In genomic region chr7:141435856-141436522, GRCm38 (mm10) we compare ENCODE assay signal across 9 mouse cellular contexts. TPM values are rescaled to one million over a fixed set of nuclear protein-coding genes. Genes with fewer than 3 reads are reported as not detected.
A peak's percentile ranks its signal among the peaks of the same experiment; 100 is the strongest.
DNase-seq lines count a peak whose midpoint lies in the region; ATAC-seq and TF ChIP-seq lines count a peak whose summit lies in the region.
"Had no signal": no experiment of that assay in that cellular context is flagged by ENCODE, and none has a peak within 500 bp of the region (broad histone marks: within the 10 kb centered on the region; RNA-seq: fewer than 3 reads in every experiment).

No protein-coding gene starts in this region.

- H3K4me1 ChIP-seq in heart, embryonic 12.5 days (replicated peaks): peaks cover 47% of the 10 kb centered on the region
- peaks cover 89% of the 10 kb centered on the region for H3K4me1 ChIP-seq in G1E (ENCODE audit: insufficient read depth, low read depth, low read length)
- H3K4me1 ChIP-seq in forebrain, postnatal 0 days (ENCODE audit: insufficient read depth): peaks cover 31% of the 10 kb centered on the region
- H3K4me1 ChIP-seq in liver, postnatal 0 days (ENCODE audit: insufficient read depth): peaks cover 47% of the 10 kb centered on the region

- intact Hi-C loops in left cerebral cortex, postnatal 14 days (cut with DNase I): no loop called here

- no peak overlapping the region for H3K27ac ChIP-seq in heart, embryonic 12.5 days (ENCODE audit: poor library complexity, severe bottlenecking)
- peak overlapping the region; percentile 86; the same call in 1 of the 2 replicates for H3K27ac ChIP-seq in forebrain, postnatal 0 days (ENCODE audit: low read depth, low read length)
- H3K27ac ChIP-seq in liver, postnatal 0 days (ENCODE audit: low read depth): peak overlapping the region; percentile 86

- no peak for ATAC-seq in heart, embryonic 12.5 days (ENCODE audit: insufficient number of reproducible peaks, low FRiP score)
- no peak for ATAC-seq in G1E (ENCODE audit: extremely low read depth, insufficient number of reproducible peaks, low FRiP score, poor library complexity, severe bottlenecking)
- no peak for ATAC-seq in forebrain, postnatal 0 days
- no peak for ATAC-seq in liver, postnatal 0 days
- no peak for ATAC-seq in inflammation-experienced regulatory T-cells, adult 6 months
- ATAC-seq: Patski had no signal

- DNase-seq in heart, adult 8-10 months (ENCODE audit: low spot score): no peak
- no peak for DNase-seq in G1E (ENCODE audit: low spot score)
- no peak for DNase-seq in forebrain, postnatal 0 days
- DNase-seq in liver, postnatal 0 days: peak; percentile 22
- DNase-seq in left cerebral cortex, postnatal 14 days (ENCODE audit: low spot score in 2 of 2): no peak
- DNase-seq in adrenal gland, adult 18-20 months (ENCODE audit: low spot score in 2 of 2): no peak

- TF ChIP-seq CTCF in G1E (IDR thresholded peaks at IDR 0.05; ENCODE audit: low read depth, low read length): no peak
- TF ChIP-seq CTCF in forebrain, postnatal 0 days (IDR thresholded peaks at IDR 0.05; ENCODE audit: low read depth): no peak
- no peak for TF ChIP-seq CTCF in liver, postnatal 0 days (IDR thresholded peaks at IDR 0.05; ENCODE audit: low read depth)

- peak overlapping the region; percentile 95 for H3K4me2 ChIP-seq in heart, embryonic 12.5 days
- peak overlapping the region; percentile 93 for H3K4me2 ChIP-seq in forebrain, postnatal 0 days (ENCODE audit: low read depth)
- H3K4me2 ChIP-seq in liver, postnatal 0 days (ENCODE audit: low read depth, low read length): peak overlapping the region; percentile 93

- peaks cover 56% of the 10 kb centered on the region for H3K36me3 ChIP-seq in heart, embryonic 12.5 days
- peaks cover 82% of the 10 kb centered on the region for H3K36me3 ChIP-seq in G1E (replicated peaks)
- peaks cover 35% of the 10 kb centered on the region for H3K36me3 ChIP-seq in forebrain, postnatal 0 days (ENCODE audit: insufficient read depth)
- peaks cover 44% of the 10 kb centered on the region for H3K36me3 ChIP-seq in liver, postnatal 0 days (replicated peaks; ENCODE audit: insufficient read depth, low read length)

- H3K27me3 ChIP-seq in heart, embryonic 12.5 days (replicated peaks): no peaks in the 10 kb centered on the region
- H3K27me3 ChIP-seq in G1E (ENCODE audit: insufficient read depth, low read length): no peaks in the 10 kb centered on the region; the same call in 1 of the 2 replicates
- H3K27me3 ChIP-seq in forebrain, postnatal 0 days (ENCODE audit: insufficient read depth, low read length): no peaks in the 10 kb centered on the region
- no peaks in the 10 kb centered on the region for H3K27me3 ChIP-seq in liver, postnatal 0 days (ENCODE audit: insufficient read depth, low read length)
- H3K27me3 ChIP-seq: Patski had no signal

- no peak for TF ChIP-seq EP300 in liver, postnatal 0 days (IDR thresholded peaks at IDR 0.05; ENCODE audit: low read depth)

- WGBS in heart, embryonic 12.5 days: 82% methylated on average over 9 of the region's 9 CpGs
- WGBS in forebrain, postnatal 0 days: 81% methylated on average over 9 of the region's 9 CpGs
- 67% methylated on average over 9 of the region's 9 CpGs for WGBS in liver, postnatal 0 days (ENCODE audit: insufficient replicate concordance)

- H3K4me3 ChIP-seq in heart, embryonic 12.5 days: peak overlapping the region; percentile 50; the same call in 1 of the 2 replicates
- peak overlapping the region; percentile 70; the same call in 1 of the 2 replicates for H3K4me3 ChIP-seq in G1E (ENCODE audit: low read depth, low read length)
- H3K4me3 ChIP-seq in forebrain, postnatal 0 days (ENCODE audit: low read depth, low read length): peak overlapping the region; percentile 53; the same call in 1 of the 2 replicates
- H3K4me3 ChIP-seq in liver, postnatal 0 days (ENCODE audit: low read depth, low read length): peak overlapping the region; percentile 82; the same call in 1 of the 2 replicates

- no peaks in the 10 kb centered on the region for H3K9me3 ChIP-seq in heart, embryonic 12.5 days (replicated peaks)
- H3K9me3 ChIP-seq in G1E (replicated peaks): no peaks in the 10 kb centered on the region
- no peaks in the 10 kb centered on the region for H3K9me3 ChIP-seq in forebrain, postnatal 0 days (ENCODE audit: low read length)
- no peaks in the 10 kb centered on the region for H3K9me3 ChIP-seq in liver, postnatal 0 days (ENCODE audit: low read length)

- H3K9ac ChIP-seq in heart, embryonic 12.5 days: 0 out of 2 replicates have a peak overlapping the region, but pooled peaks have one; percentile 75
- H3K9ac ChIP-seq in forebrain, postnatal 0 days: no peak overlapping the region
- H3K9ac ChIP-seq in liver, postnatal 0 days (replicated peaks): peak overlapping the region; percentile 62

RNA-seq across cellular contexts. Expression of gene Slc25a22, which starts 1.7 kb away (rescaled TPM):
- polyA plus RNA-seq in heart, embryonic 12.5 days (2016; fragmentation: Nextera tagmentation; extraction: Ambion mirVana): 19.3 and 20.7 TPM in 2 replicates
- 10 to 100 TPM; 44.3 to 76.1 (median 66.5) TPM for total RNA-seq in heart, adult 8-10 months (2022)
- 16.3 and 20.8 TPM in 2 replicates for total RNA-seq in G1E (2014; fragmentation: Nextera tagmentation)
- total RNA-seq in G1E (2017): 3.7 and 3.8 TPM in 2 replicates
- polyA plus RNA-seq in G1E (2012): 51.8 and 54.9 TPM in 2 replicates
- 115 and 141 TPM in 2 replicates for total RNA-seq in forebrain, postnatal 0 days (2014; rRNA removed)
- polyA plus RNA-seq in forebrain, postnatal 0 days (2015; fragmentation: Nextera tagmentation; extraction: Ambion mirVana): 106 and 132 TPM in 2 replicates
- polyA plus RNA-seq in liver, postnatal 0 days (2015; fragmentation: Nextera tagmentation; extraction: Ambion mirVana): 38.4 and 41.6 TPM in 2 replicates
- 100 to 1,000 TPM; 331 to 339 TPM for total RNA-seq in left cerebral cortex, postnatal 14 days (2021)
- 100 to 1,000 TPM; 104 to 105 TPM for total RNA-seq in adrenal gland, adult 18-20 months (2021)
- polyA plus RNA-seq in inflammation-experienced regulatory T-cells, adult 6 months (2017; shearing (Covaris generic)): 10 to 100 TPM; 31.4 to 50.6 (median 32.0) TPM

RNA-seq across cellular contexts. Expression of gene Cend1, which starts 6.7 kb away (rescaled TPM):
- polyA plus RNA-seq in heart, embryonic 12.5 days (2016; fragmentation: Nextera tagmentation; extraction: Ambion mirVana): 13.9 and 14.6 TPM in 2 replicates
- total RNA-seq in heart, adult 8-10 months (2022): 1 to 10 TPM in 3 of 4 experiments, under 1 TPM in 1; 0.78 to 1.7 (median 1.4) TPM
- total RNA-seq in G1E (2014; fragmentation: Nextera tagmentation): not detected in 2 replicates
- total RNA-seq in G1E (2017): not detected in 2 replicates
- not detected in 2 replicates for polyA plus RNA-seq in G1E (2012)
- total RNA-seq in forebrain, postnatal 0 days (2014; rRNA removed): 83.3 and 94.7 TPM in 2 replicates
- 111 and 125 TPM in 2 replicates for polyA plus RNA-seq in forebrain, postnatal 0 days (2015; fragmentation: Nextera tagmentation; extraction: Ambion mirVana)
- polyA plus RNA-seq in liver, postnatal 0 days (2015; fragmentation: Nextera tagmentation; extraction: Ambion mirVana): not detected in 2 replicates
- 100 to 1,000 TPM; 338 to 362 TPM for total RNA-seq in left cerebral cortex, postnatal 14 days (2021)
- total RNA-seq in adrenal gland, adult 18-20 months (2021): 1 to 10 TPM; 1.7 to 2.4 TPM
- 1 to 10 TPM in 1 of 3 experiments, not detected in 2; 1.7 TPM for polyA plus RNA-seq in inflammation-experienced regulatory T-cells, adult 6 months (2017; shearing (Covaris generic))

RNA-seq across cellular contexts. Expression of gene Pidd1, which starts 7.8 kb away (rescaled TPM):
- 12.0 and 14.3 TPM in 2 replicates for polyA plus RNA-seq in heart, embryonic 12.5 days (2016; fragmentation: Nextera tagmentation; extraction: Ambion mirVana)
- total RNA-seq in heart, adult 8-10 months (2022): under 1 TPM; 0.32 to 0.62 (median 0.44) TPM
- total RNA-seq in G1E (2014; fragmentation: Nextera tagmentation) (22.9 and 29.6 TPM in 2 replicates), G1E (2017) (8.8 and 8.9 TPM in 2 replicates)
- 40.1 and 59.6 TPM in 2 replicates for polyA plus RNA-seq in G1E (2012)
- 2.0 and 2.2 TPM in 2 replicates for total RNA-seq in forebrain, postnatal 0 days (2014; rRNA removed)
- polyA plus RNA-seq in forebrain, postnatal 0 days (2015; fragmentation: Nextera tagmentation; extraction: Ambion mirVana): 2.3 and 2.4 TPM in 2 replicates
- polyA plus RNA-seq in liver, postnatal 0 days (2015; fragmentation: Nextera tagmentation; extraction: Ambion mirVana): 3.6 and 4.3 TPM in 2 replicates
- 1 to 10 TPM; 1.2 to 2.4 TPM for total RNA-seq in left cerebral cortex, postnatal 14 days (2021)
- 1 to 10 TPM; 1.1 to 1.4 TPM for total RNA-seq in adrenal gland, adult 18-20 months (2021)
- polyA plus RNA-seq in inflammation-experienced regulatory T-cells, adult 6 months (2017; shearing (Covaris generic)): 10 to 100 TPM in 2 of 3 experiments, 1 to 10 TPM in 1; 5.8 to 11.5 (median 10.3) TPM

RNA-seq across cellular contexts. Expression of gene Rplp2, which starts 11.2 kb away (rescaled TPM):
- polyA plus RNA-seq in heart, embryonic 12.5 days (2016; fragmentation: Nextera tagmentation; extraction: Ambion mirVana): 867 and 941 TPM in 2 replicates
- 100 to 1,000 TPM; 796 to 941 (median 846) TPM for total RNA-seq in heart, adult 8-10 months (2022)
- 939 and 1,045 TPM in 2 replicates for total RNA-seq in G1E (2014; fragmentation: Nextera tagmentation)
- 1,867 and 2,370 TPM in 2 replicates for total RNA-seq in G1E (2017)
- 5,272 and 6,746 TPM in 2 replicates for polyA plus RNA-seq in G1E (2012)
- total RNA-seq in forebrain, postnatal 0 days (2014; rRNA removed): 312 and 427 TPM in 2 replicates
- 868 and 1,034 TPM in 2 replicates for polyA plus RNA-seq in forebrain, postnatal 0 days (2015; fragmentation: Nextera tagmentation; extraction: Ambion mirVana)
- polyA plus RNA-seq in liver, postnatal 0 days (2015; fragmentation: Nextera tagmentation; extraction: Ambion mirVana): 861 and 865 TPM in 2 replicates
- 100 to 1,000 TPM; 572 to 599 TPM for total RNA-seq in left cerebral cortex, postnatal 14 days (2021)
- 1,000 to 10,000 TPM in 1 of 2 experiments, 100 to 1,000 TPM in 1; 949 to 1,096 TPM for total RNA-seq in adrenal gland, adult 18-20 months (2021)
- polyA plus RNA-seq in inflammation-experienced regulatory T-cells, adult 6 months (2017; shearing (Covaris generic)): 1,000 to 10,000 TPM; 2,239 to 3,896 (median 3,389) TPM

RNA-seq across cellular contexts. Expression of gene Pnpla2, which starts 19.0 kb away (rescaled TPM):
- polyA plus RNA-seq in heart, embryonic 12.5 days (2016; fragmentation: Nextera tagmentation; extraction: Ambion mirVana): 42.3 and 43.3 TPM in 2 replicates
- 100 to 1,000 TPM; 419 to 549 (median 431) TPM for total RNA-seq in heart, adult 8-10 months (2022)
- total RNA-seq in G1E (2014; fragmentation: Nextera tagmentation): 23.6 and 26.7 TPM in 2 replicates
- 7.1 and 9.9 TPM in 2 replicates for total RNA-seq in G1E (2017)
- 49.9 and 50.5 TPM in 2 replicates for polyA plus RNA-seq in G1E (2012)
- total RNA-seq in forebrain, postnatal 0 days (2014; rRNA removed): 6.2 and 7.7 TPM in 2 replicates
- polyA plus RNA-seq in forebrain, postnatal 0 days (2015; fragmentation: Nextera tagmentation; extraction: Ambion mirVana): 18.3 and 22.4 TPM in 2 replicates
- polyA plus RNA-seq in liver, postnatal 0 days (2015; fragmentation: Nextera tagmentation; extraction: Ambion mirVana): 47.1 and 51.3 TPM in 2 replicates
- total RNA-seq in left cerebral cortex, postnatal 14 days (2021): 10 to 100 TPM; 22.9 to 28.8 TPM
- total RNA-seq in adrenal gland, adult 18-20 months (2021): 1,000 to 10,000 TPM in 1 of 2 experiments, 100 to 1,000 TPM in 1; 739 to 1,290 TPM
- 10 to 100 TPM; 49.4 to 68.0 (median 63.9) TPM for polyA plus RNA-seq in inflammation-experienced regulatory T-cells, adult 6 months (2017; shearing (Covaris generic))

Comparison
In these comparisons a context has a peak if more than half of its experiments do, and no peak if none do; other contexts are left out.
1. RNA of gene Cend1, which starts 6.7 kb away (total RNA-seq): 338 to 362 TPM in left cerebral cortex, postnatal 14 days and 83.3 to 94.7 TPM in forebrain, postnatal 0 days; 1.7 to 2.4 TPM in adrenal gland, adult 18-20 months, 0.78 to 1.7 TPM in heart, adult 8-10 months and not detected in G1E; every median in the first group is over 10 times any median in the second.
2. Peak in every context shown above with its lines, with median percentiles within 50 percentile points of each other: H3K4me2 ChIP-seq and H3K4me3 ChIP-seq.